Mouse (Mus musculus) CH12.LX (cell line): ENCODE measurements at regions not wholly inside any gene's neighbourhood (a gene's known extent, or its start where the extent isn't known, plus 50 kb on each side); places are given as distances from the start of the nearest gene placed in this dataset.

Experiments used
- DNase-seq: peaks from one replicate; pipeline ENCODE4 v3.0.0-alpha.2; 2013; ENCODE audit errors: extremely low read depth
- H3K27ac ChIP-seq: 2 replicates; pipeline ENCODE4 v1.5.1; 2012; ENCODE audit warnings: low read depth, mild to moderate bottlenecking, control low read depth, moderate library complexity; ENCODE audit not compliant: insufficient read depth
- H3K27me3 ChIP-seq: replicated peaks from 2 replicates; pipeline ENCODE3; 2012; ENCODE audit warnings: inconsistent platforms
- H3K36me3 ChIP-seq, 2 experiments: replicated peaks in 1 of 2; 2 replicates each; pipeline versions ENCODE3 to v1.6.1; 2012; ENCODE audit warnings: inconsistent platforms in 1 of 2, low read length in 1 of 2, mild to moderate bottlenecking in 1 of 2, mixed read lengths in 1 of 2, moderate library complexity in 1 of 2; ENCODE audit not compliant: control insufficient read depth in 1 of 2, insufficient read depth in 1 of 2
- H3K4me1 ChIP-seq, 2 experiments: 2 replicates each; pipeline ENCODE4 v1.6.1; 2012; ENCODE audit warnings: inconsistent platforms in 1 of 2, moderate library complexity in 1 of 2; ENCODE audit not compliant: insufficient read depth in 2 of 2, control insufficient read depth in 1 of 2
- H3K4me2 ChIP-seq: 2 replicates; pipeline ENCODE4 v1.6.1; 2012; ENCODE audit warnings: low read depth, mild to moderate bottlenecking, control low read depth; ENCODE audit not compliant: poor library complexity, insufficient read depth, severe bottlenecking
- H3K4me3 ChIP-seq, 3 experiments: fragments of 150-350 bp in 1 of 3; sonication (generic) in 1 of 3; replicated peaks in 1 of 3; 2 replicates each; pipeline versions ENCODE3 to v1.5.1; 2011 to 2012; ENCODE audit warnings: low read depth in 2 of 3, low read length in 2 of 3, mild to moderate bottlenecking in 2 of 3, moderate library complexity in 2 of 3, control low read depth in 1 of 3, improper control_type of control experiment in 1 of 3, inconsistent platforms in 1 of 3, mixed read lengths in 1 of 3; ENCODE audit not compliant: poor library complexity in 1 of 3
- H3K79me2 ChIP-seq: replicated peaks from 2 replicates; pipeline ENCODE4 v1.6.1; 2012; ENCODE audit warnings: mild to moderate bottlenecking, moderate library complexity; ENCODE audit not compliant: control insufficient read depth, poor library complexity, insufficient read depth, severe bottlenecking; ENCODE audit errors: extremely low read depth
- H3K9ac ChIP-seq: 2 replicates; pipeline ENCODE4 v1.6.1; 2012; ENCODE audit warnings: low read depth, mild to moderate bottlenecking, control low read depth, moderate library complexity; ENCODE audit not compliant: insufficient read depth
- H3K9me3 ChIP-seq: replicated peaks from 2 replicates; pipeline ENCODE3; 2012; ENCODE audit warnings: low read length, inconsistent platforms, mixed read lengths
- BHLHE40 ChIP-seq: IDR thresholded peaks from 2 replicates; pipeline ENCODE4 v1.6.1; 2011; ENCODE audit warnings: mild to moderate bottlenecking, low read depth, low read length, improper control_type of control experiment
- CHD1 ChIP-seq: IDR thresholded peaks from 2 replicates; pipeline ENCODE4 v1.6.1; 2012; ENCODE audit warnings: low read depth, low read length, improper control_type of control experiment, inconsistent platforms
- CHD2 ChIP-seq: IDR thresholded peaks from 2 replicates; pipeline ENCODE4 v1.6.1; 2011; ENCODE audit warnings: low read length, improper control_type of control experiment
- CTCF ChIP-seq, 2 experiments: IDR thresholded peaks in 1 of 2; conservative IDR thresholded peaks in 1 of 2; 2 replicates each; pipeline ENCODE4 v1.5.1; 2011 to 2012; ENCODE audit warnings: low read depth in 2 of 2, low read length in 2 of 2, improper control_type of control experiment in 1 of 2, inconsistent platforms in 1 of 2, mild to moderate bottlenecking in 1 of 2, moderate library complexity in 1 of 2
- ELF1 ChIP-seq: IDR thresholded peaks from 2 replicates; pipeline ENCODE4 v1.6.1; 2014; ENCODE audit warnings: low read depth, mild to moderate bottlenecking, inconsistent platforms, low read length, improper control_type of control experiment
- ETS1 ChIP-seq: conservative IDR thresholded peaks from 2 replicates; pipeline ENCODE4 v1.6.1; 2012; ENCODE audit warnings: low read depth, mild to moderate bottlenecking, inconsistent platforms, low read length, improper control_type of control experiment, moderate library complexity
- GABPA ChIP-seq: IDR thresholded peaks from 2 replicates; pipeline ENCODE4 v1.6.1; 2012; ENCODE audit warnings: low read depth, low read length, improper control_type of control experiment, inconsistent platforms; ENCODE audit not compliant: insufficient replicate concordance
- JUND ChIP-seq: conservative IDR thresholded peaks from 2 replicates; pipeline ENCODE4 v1.6.1; 2011; ENCODE audit warnings: low read depth, low read length, improper control_type of control experiment
- KAT2A ChIP-seq: IDR thresholded peaks from 2 replicates; pipeline ENCODE4 v1.6.1; 2012; ENCODE audit warnings: low read length, improper control_type of control experiment, inconsistent platforms; ENCODE audit not compliant: insufficient replicate concordance
- MAX ChIP-seq: IDR thresholded peaks from 2 replicates; pipeline ENCODE4 v1.6.1; 2011; ENCODE audit warnings: low read length, improper control_type of control experiment
- MAZ ChIP-seq: IDR thresholded peaks from 2 replicates; pipeline ENCODE4 v1.6.1; 2012; ENCODE audit warnings: low read depth, mild to moderate bottlenecking, inconsistent platforms, low read length, improper control_type of control experiment, moderate library complexity
- MEF2A ChIP-seq: IDR thresholded peaks from 2 replicates; pipeline ENCODE4 v1.6.1; 2014; ENCODE audit warnings: low read depth, mild to moderate bottlenecking, inconsistent platforms, low read length, improper control_type of control experiment, borderline replicate concordance
- MXI1 ChIP-seq: IDR thresholded peaks from 2 replicates; pipeline ENCODE4 v1.6.1; 2011; ENCODE audit warnings: mild to moderate bottlenecking, low read depth, low read length, improper control_type of control experiment
- POLR2A ChIP-seq: IDR thresholded peaks from 2 replicates; pipeline ENCODE4 v1.6.1; 2011; ENCODE audit warnings: low read depth, mild to moderate bottlenecking, improper control_type of control experiment, low read length
- POLR2AphosphoS2 ChIP-seq: IDR thresholded peaks from 2 replicates; pipeline ENCODE4 v1.6.1; 2011; ENCODE audit warnings: low read depth, low read length, improper control_type of control experiment
- RAD21 ChIP-seq: IDR thresholded peaks from 2 replicates; pipeline ENCODE4 v1.6.1; 2011; ENCODE audit warnings: low read depth, mild to moderate bottlenecking, low read length, improper control_type of control experiment, moderate library complexity
- SIN3A ChIP-seq: IDR thresholded peaks from 2 replicates; pipeline ENCODE4 v1.6.1; 2012; ENCODE audit warnings: low read length, improper control_type of control experiment, inconsistent platforms
- SMC3 ChIP-seq: IDR thresholded peaks from 2 replicates; pipeline ENCODE4 v1.6.1; 2011; ENCODE audit warnings: low read depth, low read length, improper control_type of control experiment
- UBTF ChIP-seq: IDR thresholded peaks from 2 replicates; pipeline ENCODE4 v1.6.1; 2012; ENCODE audit warnings: low read depth, mild to moderate bottlenecking, inconsistent platforms, low read length, improper control_type of control experiment, moderate library complexity
- USF2 ChIP-seq: conservative IDR thresholded peaks from 2 replicates; pipeline ENCODE4 v1.6.1; 2011; ENCODE audit warnings: low read depth, low read length, improper control_type of control experiment
- ZC3H11A ChIP-seq: IDR thresholded peaks from 2 replicates; pipeline ENCODE4 v1.6.1; 2012; ENCODE audit warnings: low read depth, mild to moderate bottlenecking, inconsistent platforms, low read length, improper control_type of control experiment
- ZMIZ1 ChIP-seq: IDR thresholded peaks from 2 replicates; pipeline ENCODE4 v1.6.1; 2012; ENCODE audit warnings: low read depth, mild to moderate bottlenecking, inconsistent platforms, low read length, improper control_type of control experiment
- dilution Hi-C: fragments of 300-500 bp; cut with MboI; formaldehyde crosslinking; loops from 2 replicates; pipeline ENCODE4 v1.14.3; 2020; ENCODE audit warnings: low sequenced_read_pairs; ENCODE audit not compliant: extremely low pct_unique_long_range_greater_than_20kb, extremely low pct_ligation_motif_present
- in situ Hi-C: fragments of 300-500 bp; cut with MboI; formaldehyde crosslinking; loops from 3 replicates; pipeline ENCODE4 v1.14.3; 2019; ENCODE audit warnings: low sequenced_read_pairs, low pct_ligation_motif_present, low pct_unique_long_range_greater_than_20kb, mixed read lengths

- no peak for DNase-seq
- dilution Hi-C loops: no loop called here
- H3K4me3 ChIP-seq: no peak overlapping the region
- in situ Hi-C loops: no loop called here
- no peak overlapping the region for H3K9ac ChIP-seq
- no peaks in the 10 kb centered on the region for H3K9me3 ChIP-seq
- TF ChIP-seq CHD1: no peak
- TF ChIP-seq JUND: no peak
- no peak for TF ChIP-seq CHD2
- TF ChIP-seq MAX: no peak
- no peak for TF ChIP-seq MAZ
- TF ChIP-seq MXI1: no peak
- TF ChIP-seq POLR2A: no peak
- TF ChIP-seq GABPA: no peak
- no peak for TF ChIP-seq CTCF (conservative IDR thresholded peaks at IDR 0.05 in 1 of 2, IDR thresholded peaks at IDR 0.05 in 1 of 2; ENCODE audit: low read depth in 2 of 2, low read length in 2 of 2)
- TF ChIP-seq BHLHE40: no peak
- no peak for TF ChIP-seq ETS1
- TF ChIP-seq SMC3: no peak
- TF ChIP-seq ZMIZ1: no peak
- no peak for TF ChIP-seq MEF2A
- no peak for TF ChIP-seq RAD21
- TF ChIP-seq KAT2A: no peak
- no peak for TF ChIP-seq ZC3H11A
- no peak overlapping the region for H3K4me2 ChIP-seq
- no peaks in the 10 kb centered on the region for H3K4me1 ChIP-seq
- H3K79me2 ChIP-seq: no peaks in the 10 kb centered on the region
- H3K27ac ChIP-seq: no peak overlapping the region
- H3K36me3 ChIP-seq: no peaks in the 10 kb centered on the region
- H3K27me3 ChIP-seq: peaks cover 61% of the 10 kb centered on the region
Observed at GRCm38 (mm10) chr1:193537616-193538015, 167.5 kb upstream of the Camk1g start.

- dilution Hi-C loops (no loop called here), in situ Hi-C loops (no loop called here)
- Histone ChIP-seq H3K36me3 (no peaks in the 10 kb centered on the region), H3K27me3 (peaks cover 59% of the 10 kb centered on the region), H3K4me1 (no peaks in the 10 kb centered on the region), H3K9me3 (no peaks in the 10 kb centered on the region), H3K4me3 (no peak overlapping the region), H3K27ac (no peak overlapping the region), H3K4me2 (no peak overlapping the region), H3K79me2 (no peaks in the 10 kb centered on the region), H3K9ac (no peak overlapping the region)
- DNase-seq: no peak
- TF ChIP-seq POLR2AphosphoS2 (no peak), UBTF (no peak), GABPA (no peak), SIN3A (no peak), ELF1 (no peak), USF2 (no peak)
Observed at GRCm38 (mm10) chr1:193536552-193536951, 166.5 kb upstream of the Camk1g start.
